Mouse (Mus musculus) midbrain, embryonic 14.5 days (tissue): ENCODE measurements at regions not wholly inside any gene's neighbourhood (a gene's known extent, or its start where the extent isn't known, plus 50 kb on each side); places are given as distances from the start of the nearest gene placed in this dataset.

ENCODE experiments used
- ATAC-seq: fragments of 200-750 bp; cut with Nextera tagmentation; 2 replicates; pipeline ENCODE4 v1.8.0; 2017; ENCODE audit warnings: moderate number of reproducible peaks, moderate library complexity; ENCODE audit not compliant: low FRiP score, low TSS enrichment
- DNase-seq: peaks from one replicate; pipeline ENCODE4 v3.0.0-alpha.2; 2015
- H3K27ac ChIP-seq: fragments of 300-500 bp; sonication (generic); replicated peaks from 2 replicates; pipeline ENCODE4 v1.5.1; 2014; ENCODE audit warnings: mild to moderate bottlenecking, low read depth, low read length, moderate library complexity
- H3K27me3 ChIP-seq: fragments of 300-500 bp; sonication (generic); 2 replicates; pipeline ENCODE4 v1.6.1; 2014; ENCODE audit warnings: low read length, control low read depth, mixed read lengths; ENCODE audit not compliant: control insufficient read depth, insufficient read depth
- H3K36me3 ChIP-seq: fragments of 300-500 bp; sonication (generic); 2 replicates; pipeline ENCODE4 v1.6.1; 2014; ENCODE audit warnings: low read length, control low read depth; ENCODE audit not compliant: control insufficient read depth, insufficient read depth
- H3K4me1 ChIP-seq: fragments of 300-500 bp; sonication (generic); 2 replicates; pipeline ENCODE4 v1.6.1; 2014; ENCODE audit warnings: mild to moderate bottlenecking, antibody characterized with exemption, low read length, control low read depth; ENCODE audit not compliant: control insufficient read depth, insufficient read depth
- H3K4me2 ChIP-seq: fragments of 300-500 bp; sonication (generic); 2 replicates; pipeline ENCODE4 v1.6.1; 2014; ENCODE audit warnings: mild to moderate bottlenecking, low read length, moderate library complexity
- H3K4me3 ChIP-seq: fragments of 300-500 bp; sonication (generic); replicated peaks from 2 replicates; pipeline ENCODE4 v1.5.1; 2014; ENCODE audit warnings: low read depth, low read length
- H3K9ac ChIP-seq: fragments of 300-500 bp; sonication (generic); replicated peaks from 2 replicates; pipeline ENCODE4 v1.6.1; 2014; ENCODE audit warnings: mild to moderate bottlenecking, low read length, moderate library complexity
- H3K9me3 ChIP-seq: fragments of 300-500 bp; sonication (generic); 2 replicates; pipeline ENCODE4 v1.6.1; 2016; ENCODE audit warnings: low read length, control low read depth, mixed read lengths; ENCODE audit not compliant: control insufficient read depth
- WGBS: fragments of 180-500 bp; shearing (Covaris S2); extraction: QIAGEN DNeasy Blood & Tissue Kit; methylation state at CpG from one replicate; pipeline ENCODE4 v1.1.7; 2014; 5-methylcytosine and 5-hydroxymethylcytosine counted together

DNA sequence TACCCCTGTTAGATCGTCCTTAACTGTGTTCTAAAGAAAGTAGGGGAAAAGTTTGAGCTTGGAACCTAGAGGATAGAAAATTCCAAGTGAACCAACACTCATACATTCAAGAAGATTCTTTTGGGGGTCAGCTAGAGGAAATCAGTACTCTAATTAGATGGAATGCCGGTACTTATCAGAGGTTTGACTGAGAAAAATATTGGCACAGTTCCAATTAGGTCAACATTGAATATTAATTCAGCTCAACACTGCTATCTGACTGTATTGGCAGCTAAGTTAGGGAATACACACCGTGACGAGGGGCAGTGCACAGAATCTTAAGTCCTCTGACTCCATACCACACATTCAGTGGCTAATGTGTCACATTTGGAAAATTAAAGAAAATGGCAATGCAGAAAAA is 759.5 kb upstream of the 2610301B20Rik start:
- H3K9me3 ChIP-seq: no peaks in the 10 kb centered on the region
- no peak overlapping the region for H3K27ac ChIP-seq
- no peak overlapping the region for H3K9ac ChIP-seq
- no peaks in the 10 kb centered on the region for H3K36me3 ChIP-seq
- ATAC-seq: no peak
- H3K27me3 ChIP-seq: no peaks in the 10 kb centered on the region
- H3K4me1 ChIP-seq: no peaks in the 10 kb centered on the region
- peak; percentile 22 for DNase-seq
- WGBS: 56% methylated on average over 4 of the region's 4 CpGs
- no peak overlapping the region for H3K4me2 ChIP-seq
- H3K4me3 ChIP-seq: no peak overlapping the region

DNA sequence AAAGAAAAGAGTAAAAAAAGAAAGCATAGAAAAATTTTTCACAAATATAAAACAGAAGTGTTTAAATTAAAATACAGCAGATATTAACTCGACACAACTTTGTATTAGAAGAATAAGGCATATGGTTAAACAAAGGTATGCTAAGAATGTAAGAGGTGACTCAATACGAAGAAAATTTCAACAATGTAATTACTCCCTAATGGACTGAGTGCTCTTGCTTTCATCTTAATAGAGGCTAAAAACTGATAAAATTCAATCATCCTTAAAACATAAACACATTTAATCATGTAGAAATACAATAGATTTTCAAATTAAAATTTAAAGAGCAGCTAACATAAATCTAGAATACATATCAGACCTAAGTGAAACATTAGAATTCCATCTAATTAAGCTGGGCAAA is 756.3 kb upstream of the 2610301B20Rik start:
- DNase-seq: no peak
- Histone ChIP-seq H3K4me3 (no peak overlapping the region), H3K27ac (no peak overlapping the region), H3K4me1 (no peaks in the 10 kb centered on the region), H3K36me3 (no peaks in the 10 kb centered on the region), H3K9me3 (no peaks in the 10 kb centered on the region), H3K4me2 (no peak overlapping the region), H3K9ac (no peak overlapping the region), H3K27me3 (no peaks in the 10 kb centered on the region)
- no peak for ATAC-seq
- WGBS: 81% methylated on average over 2 of the region's 2 CpGs

DNA sequence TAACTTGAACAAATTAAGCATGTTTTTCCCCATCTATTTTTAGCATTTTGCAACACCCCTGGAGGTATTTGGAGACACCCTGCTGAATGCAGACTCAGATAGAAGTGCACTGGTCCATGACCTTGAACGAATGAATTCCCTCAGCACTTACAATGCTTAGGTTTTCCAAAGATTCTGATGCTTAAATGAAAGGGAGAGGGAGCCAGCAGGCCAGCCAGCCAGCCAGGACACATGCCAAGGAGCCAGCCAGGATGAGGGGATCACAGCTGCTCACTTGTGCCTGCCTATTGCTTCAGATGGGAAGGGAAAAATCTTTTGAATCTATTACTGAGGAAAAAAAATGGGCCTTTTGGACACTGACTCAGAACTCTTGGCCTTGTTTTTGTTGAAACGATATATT is 750.0 kb upstream of the 2610301B20Rik start:
- no peak overlapping the region for H3K4me2 ChIP-seq
- no peak overlapping the region for H3K4me3 ChIP-seq
- WGBS: 53% methylated on average over 2 of the region's 2 CpGs
- no peak overlapping the region for H3K9ac ChIP-seq
- no peaks in the 10 kb centered on the region for H3K27me3 ChIP-seq
- H3K36me3 ChIP-seq: no peaks in the 10 kb centered on the region
- no peaks in the 10 kb centered on the region for H3K4me1 ChIP-seq
- H3K27ac ChIP-seq: no peak overlapping the region
- ATAC-seq: no peak
- DNase-seq: peak; percentile 23
- no peaks in the 10 kb centered on the region for H3K9me3 ChIP-seq

DNA sequence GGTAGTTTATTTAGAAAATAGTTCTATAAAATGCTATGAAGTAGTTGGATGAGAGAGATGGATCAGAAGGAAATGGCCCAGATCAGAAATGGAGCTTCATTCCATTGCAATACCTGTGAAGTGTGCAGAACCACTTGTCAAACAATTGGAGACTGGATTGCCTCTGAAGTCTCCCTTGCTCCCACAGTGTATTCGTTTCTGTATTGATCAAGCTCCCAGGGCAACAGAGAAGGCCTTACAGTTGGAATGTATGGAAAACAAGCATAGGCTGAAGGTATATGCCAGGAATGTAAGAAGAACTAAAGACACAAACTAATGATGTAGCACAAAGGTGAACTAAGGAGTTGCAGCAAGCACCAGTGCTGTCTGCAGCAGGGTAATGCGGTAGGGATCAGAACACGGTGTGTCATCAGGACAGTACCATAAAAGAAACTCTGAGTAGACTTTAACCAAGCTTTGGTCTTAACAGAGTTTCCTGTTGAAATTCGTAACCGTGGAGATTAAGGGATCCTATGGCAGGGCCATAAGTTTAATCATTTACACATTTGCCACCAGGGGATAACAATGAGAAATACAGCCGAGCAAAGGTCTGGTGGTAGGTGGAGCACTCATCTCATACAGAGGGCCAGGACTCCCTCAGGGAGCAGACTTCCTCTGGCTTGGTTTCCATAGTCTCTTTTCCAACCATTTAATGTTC is 732.9 kb upstream of the 2610301B20Rik start:
- no peak for DNase-seq
- no peaks in the 10 kb centered on the region for H3K9me3 ChIP-seq
- H3K9ac ChIP-seq: no peak overlapping the region

DNA sequence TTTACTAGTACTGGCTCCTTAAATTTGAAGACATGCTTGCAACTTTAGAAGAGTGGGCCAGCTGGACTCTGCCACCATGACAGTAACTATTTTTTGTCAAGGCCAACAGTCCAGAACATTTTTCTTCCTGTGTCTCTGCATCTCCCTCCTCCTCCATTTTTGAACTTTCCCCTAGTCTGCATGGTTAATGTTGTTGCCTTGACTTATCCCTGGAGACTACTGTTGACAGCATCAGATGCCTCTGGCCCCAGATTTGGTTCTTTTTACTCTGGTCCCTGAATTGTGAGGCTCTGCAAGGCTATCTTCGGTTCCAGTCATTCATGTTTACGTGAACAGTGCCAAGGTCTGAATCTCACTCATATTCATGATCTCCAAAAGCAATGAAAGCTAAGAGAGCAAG is 724.4 kb upstream of the 2610301B20Rik start:
- Histone ChIP-seq H3K27ac (no peak overlapping the region), H3K4me2 (no peak overlapping the region), H3K4me1 (no peaks in the 10 kb centered on the region), H3K9ac (no peak overlapping the region), H3K9me3 (no peaks in the 10 kb centered on the region), H3K27me3 (no peaks in the 10 kb centered on the region), H3K36me3 (no peaks in the 10 kb centered on the region), H3K4me3 (no peak overlapping the region)
- ATAC-seq (no peak), DNase-seq (no peak)
- WGBS: 85% methylated on average over 2 of the region's 2 CpGs

More for the DNA sequence above, 732.9 kb upstream of the 2610301B20Rik start:
- H3K36me3 ChIP-seq: no peaks in the 10 kb centered on the region
- no peaks in the 10 kb centered on the region for H3K27me3 ChIP-seq
- no peak overlapping the region for H3K4me3 ChIP-seq
- H3K4me2 ChIP-seq: no peak overlapping the region
- WGBS: 83% methylated on average over 6 of the region's 6 CpGs
- no peaks in the 10 kb centered on the region for H3K4me1 ChIP-seq
- no peak for ATAC-seq
- H3K27ac ChIP-seq: no peak overlapping the region

DNA sequence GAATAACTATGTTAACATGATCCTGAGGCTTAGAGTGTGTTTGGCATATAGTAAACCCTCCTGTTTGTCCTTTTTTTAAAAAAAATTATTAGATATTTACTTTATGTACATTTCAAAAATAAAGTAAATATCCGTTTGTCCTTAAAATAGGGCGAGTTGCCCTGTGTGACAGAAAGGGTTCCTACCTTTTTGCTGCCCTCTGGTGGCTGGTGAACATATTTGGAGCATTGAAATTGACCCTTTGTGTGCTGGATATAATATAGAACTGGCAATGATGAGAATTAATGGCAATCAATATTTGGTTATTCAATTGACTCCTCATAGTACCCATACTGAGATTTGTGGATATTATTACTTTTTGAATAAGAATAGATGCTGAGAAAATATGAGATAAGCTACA is 723.8 kb upstream of the 2610301B20Rik start:
- no peak for ATAC-seq
- Histone ChIP-seq H3K36me3 (no peaks in the 10 kb centered on the region), H3K27me3 (no peaks in the 10 kb centered on the region), H3K4me3 (no peak overlapping the region), H3K9ac (no peak overlapping the region), H3K27ac (no peak overlapping the region), H3K9me3 (no peaks in the 10 kb centered on the region), H3K4me1 (no peaks in the 10 kb centered on the region), H3K4me2 (no peak overlapping the region)
- DNase-seq: peak; percentile 66
- 20% methylated on average over 2 of the region's 2 CpGs for WGBS

DNA sequence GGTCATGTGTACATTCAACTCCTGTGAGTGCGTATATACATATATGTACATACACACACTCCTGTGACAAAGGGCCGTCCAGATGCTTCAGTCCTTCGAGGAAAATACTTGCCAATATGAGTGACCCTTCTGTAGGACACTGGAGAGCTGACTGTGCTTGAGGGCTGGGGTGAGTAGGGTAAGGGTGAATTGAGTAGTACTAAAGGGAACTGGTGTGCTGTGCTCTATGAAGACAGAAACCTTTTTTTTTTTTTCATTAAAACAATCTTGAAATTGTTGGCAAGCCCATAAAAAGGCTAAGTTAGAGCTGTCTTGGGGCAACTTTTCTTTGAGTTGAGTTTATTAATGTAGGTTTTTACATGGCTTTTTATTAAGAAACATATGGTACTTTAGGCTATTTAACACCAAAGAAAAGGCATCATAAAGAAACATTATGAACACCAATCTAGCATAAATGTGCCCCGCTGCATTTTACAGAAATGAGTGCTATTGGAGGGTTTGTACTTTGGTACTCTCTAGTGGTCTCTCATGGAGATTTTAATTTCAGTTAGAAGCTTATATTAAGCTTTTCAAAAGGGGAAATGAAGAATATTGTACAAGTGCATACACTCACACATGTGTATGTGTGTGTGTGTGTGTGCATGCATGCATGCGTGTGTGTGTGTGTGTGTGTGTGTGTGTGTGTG is 718.5 kb upstream of the 2610301B20Rik start:
- Histone ChIP-seq H3K4me2 (no peak overlapping the region), H3K9me3 (no peaks in the 10 kb centered on the region), H3K36me3 (no peaks in the 10 kb centered on the region), H3K27me3 (no peaks in the 10 kb centered on the region), H3K4me1 (no peaks in the 10 kb centered on the region), H3K27ac (no peak overlapping the region), H3K4me3 (no peak overlapping the region), H3K9ac (no peak overlapping the region)
- 91% methylated on average over 5 of the region's 5 CpGs for WGBS
- ATAC-seq (no peak), DNase-seq (no peak)

DNA sequence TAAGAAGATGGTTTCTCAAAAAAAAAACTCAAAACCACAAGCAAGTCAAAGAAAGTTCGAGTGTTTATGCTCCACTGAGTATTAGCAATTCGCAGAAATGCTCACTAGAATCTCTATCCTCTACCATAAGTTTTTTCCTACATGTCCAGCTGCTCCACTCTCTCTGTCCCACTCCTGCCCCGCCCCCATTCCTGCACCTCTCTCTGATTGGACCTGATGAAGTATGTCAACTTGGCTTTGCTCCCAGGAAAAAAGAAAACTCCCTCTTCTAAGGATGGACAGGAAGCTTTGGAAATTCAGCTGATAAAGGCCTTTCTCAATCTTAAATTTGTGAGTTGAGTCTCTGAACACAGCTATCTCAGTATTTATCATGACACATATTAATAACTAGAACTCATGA is 684.4 kb upstream of the 2610301B20Rik start:
- H3K27me3 ChIP-seq: no peaks in the 10 kb centered on the region

More for the DNA sequence above, 684.4 kb upstream of the 2610301B20Rik start:
- DNase-seq (no peak), ATAC-seq (no peak)
- 88% methylated on average over 3 of the region's 3 CpGs for WGBS
- no peaks in the 10 kb centered on the region for H3K36me3 ChIP-seq
- H3K27ac ChIP-seq: no peak overlapping the region
- H3K4me3 ChIP-seq: no peak overlapping the region
- no peaks in the 10 kb centered on the region for H3K9me3 ChIP-seq
- no peak overlapping the region for H3K4me2 ChIP-seq
- H3K9ac ChIP-seq: no peak overlapping the region
- no peaks in the 10 kb centered on the region for H3K4me1 ChIP-seq
